Mouse (Mus musculus) brain, embryonic 14.5 days (tissue): ENCODE results near the gene Ldlrad3.

Experiments
- CTCF ChIP-seq: fragments of 200-500 bp; IDR thresholded peaks from 2 replicates; pipeline ENCODE4 v1.5.1; 2012; ENCODE audit warnings: inconsistent platforms, mild to moderate bottlenecking, moderate library complexity, borderline replicate concordance; ENCODE audit not compliant: insufficient read depth, insufficient read length; ENCODE audit errors: extremely low read depth
- POLR2A ChIP-seq: fragments of 200-500 bp; IDR thresholded peaks from 2 replicates; pipeline ENCODE4 v1.6.1; 2012; ENCODE audit warnings: mild to moderate bottlenecking, inconsistent platforms, borderline replicate concordance; ENCODE audit not compliant: poor library complexity, insufficient read depth, insufficient read length, severe bottlenecking; ENCODE audit errors: extremely low read depth

DNA sequence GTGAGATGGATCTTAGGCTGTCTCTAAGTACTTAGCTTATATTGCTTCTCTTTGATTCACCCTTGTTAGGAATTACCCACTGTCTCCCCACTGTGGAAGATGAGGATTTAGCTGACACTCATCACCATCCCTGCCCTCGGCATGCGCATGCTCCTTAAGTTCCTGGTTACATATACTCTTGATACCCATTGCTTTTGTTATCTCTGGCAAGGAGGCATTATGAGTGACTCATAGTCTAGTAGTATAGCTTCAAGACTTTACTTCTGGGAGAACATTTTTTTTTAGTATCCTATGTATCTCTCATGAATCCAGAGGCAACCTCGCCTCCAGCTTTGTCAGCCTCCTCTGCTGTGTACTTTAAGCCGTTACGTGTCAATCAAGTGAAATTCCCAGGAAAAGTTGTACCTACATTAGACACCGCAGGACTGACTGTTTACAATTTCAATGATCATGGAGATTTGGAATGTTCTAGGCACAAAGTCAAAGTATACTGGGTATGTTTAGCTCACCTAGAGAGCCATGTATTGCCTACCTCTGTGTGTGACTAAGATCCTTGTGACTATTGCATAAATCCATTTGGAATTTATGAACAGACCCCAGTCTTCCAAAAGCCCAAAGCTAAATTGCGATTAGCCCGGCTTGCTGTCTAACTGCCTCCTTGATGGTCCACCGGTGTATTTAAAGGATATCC, 202.2 kb downstream of the Ldlrad3 start:
- TF ChIP-seq CTCF: no peak
- TF ChIP-seq POLR2A: no peak
